Mouse (Mus musculus): Measurements from ENCODE around the gene Mrpl21.

GRCm38 (mm10) chr19:3336485-3337255 is 54.0 kb downstream of the Mrpl21 start:
- no peak for TF ChIP-seq CTCF (conservative IDR thresholded peaks at IDR 0.05; ENCODE audit: low read length)
- no peak for TF ChIP-seq POU5F1 (IDR thresholded peaks at IDR 0.05; ENCODE audit: borderline replicate concordance, low read length)

Data from E14TG2a.4 (cell line).